Mouse (Mus musculus): Measurements from ENCODE around the gene Rln3.

Gene Rln3

DNA sequence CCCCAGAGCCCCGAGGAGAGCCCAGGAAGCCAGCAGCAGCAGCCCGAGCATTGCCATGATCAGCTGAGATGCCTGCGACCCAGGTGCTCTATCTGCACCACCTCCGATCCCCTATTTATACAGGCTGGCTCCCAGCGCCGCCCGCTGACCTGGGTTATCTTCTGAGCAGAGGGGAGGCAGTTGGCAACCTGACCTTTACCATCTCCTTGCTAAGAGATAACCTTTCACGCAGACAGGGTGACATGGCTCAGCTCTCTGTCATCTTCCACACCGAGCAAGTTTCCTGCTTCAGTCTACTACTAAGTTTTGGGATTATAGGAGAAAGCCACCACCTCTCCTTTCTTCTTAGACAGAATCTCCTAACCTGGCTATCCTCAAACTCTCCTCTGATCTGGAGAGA is at the start of gene Rln3:
TSS of gene Rln3 (minus strand) at position 101 of the 400 bp plus-strand sequence.
- no peak for DNase-seq (ENCODE audit: low spot score)

DNA sequence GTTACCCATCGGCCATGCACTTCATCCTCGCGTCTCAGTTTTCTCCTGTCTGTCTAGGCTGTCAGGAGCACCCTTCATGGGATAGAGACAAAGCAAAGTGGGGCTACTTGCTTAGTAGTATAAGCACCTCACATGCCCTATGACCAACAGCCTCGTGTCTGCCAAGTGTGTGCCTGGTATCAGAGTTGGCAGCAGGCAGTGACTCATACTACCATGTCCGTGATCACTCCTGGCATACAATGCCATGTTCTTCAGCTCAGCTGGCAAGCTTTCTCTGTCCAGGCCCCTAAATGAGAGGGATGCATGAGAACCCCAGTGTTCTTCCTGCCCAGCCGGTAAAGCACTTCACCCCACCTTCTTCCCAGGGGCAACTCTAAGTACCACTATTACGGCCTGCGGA is 45.8 kb upstream of the Rln3 start:
- no peak for DNase-seq (ENCODE audit: low spot score)

DNA sequence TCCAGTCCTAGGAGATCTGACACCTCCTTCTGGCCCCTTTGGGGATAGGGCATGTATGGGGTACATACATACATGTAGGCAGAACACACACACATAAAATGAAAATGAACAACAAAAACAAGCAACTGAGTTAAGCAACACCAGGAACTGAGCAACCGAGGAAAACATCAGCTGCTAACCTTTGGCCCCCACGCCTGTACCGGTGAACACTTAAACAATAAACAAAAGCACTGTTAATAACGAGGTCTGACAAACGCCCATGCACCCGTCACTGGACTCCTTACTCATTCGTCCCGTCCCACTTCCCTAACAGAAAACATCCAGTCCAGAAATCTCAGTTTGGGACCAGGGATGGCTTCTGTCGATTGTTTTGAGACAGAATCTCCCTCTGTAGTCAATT is 44.5 kb upstream of the Rln3 start:
- no peak for DNase-seq (ENCODE audit: low spot score)

DNA sequence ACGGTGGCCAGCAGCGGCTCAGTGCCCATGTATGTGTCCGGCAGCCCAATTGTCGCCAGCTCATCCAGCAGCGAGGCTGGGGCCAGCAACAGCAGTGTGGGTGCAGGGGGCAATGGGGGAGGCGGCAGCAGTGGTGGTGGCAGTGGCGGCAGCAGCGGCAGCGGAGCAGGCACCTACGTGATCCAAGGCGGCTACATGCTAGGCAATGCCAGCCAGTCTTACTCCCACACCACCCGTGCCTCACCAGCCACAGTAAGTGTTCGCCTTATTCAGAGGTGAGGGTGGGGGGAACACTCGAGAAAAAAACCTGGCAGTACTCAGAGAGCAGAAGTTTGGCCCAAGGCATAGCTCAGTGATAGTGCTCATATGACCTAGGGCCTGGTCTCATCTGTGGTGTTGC is 43.0 kb upstream of the Rln3 start:
- no peak for DNase-seq (ENCODE audit: low spot score)

DNA sequence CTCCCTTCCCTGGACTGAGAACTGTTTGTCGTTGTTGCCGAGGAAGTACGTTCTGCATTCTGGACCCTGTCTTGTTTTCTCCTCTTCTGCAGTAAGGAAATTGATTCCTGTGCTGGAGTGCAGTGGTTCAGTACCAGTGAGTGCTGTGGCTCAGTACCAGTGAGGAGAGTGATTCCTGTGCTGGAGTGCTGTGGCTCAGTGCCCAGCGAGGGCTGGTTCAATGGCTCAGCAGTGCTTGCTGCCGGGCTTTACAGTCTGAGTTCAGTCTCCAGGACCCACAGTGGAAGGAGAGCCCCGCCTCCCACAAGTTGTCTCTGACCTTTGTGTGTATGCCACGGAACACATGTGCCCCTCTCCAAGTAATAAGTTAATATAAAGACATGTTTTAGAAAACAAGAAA is 42.4 kb upstream of the Rln3 start:
- no peak for DNase-seq (ENCODE audit: low spot score)

DNA sequence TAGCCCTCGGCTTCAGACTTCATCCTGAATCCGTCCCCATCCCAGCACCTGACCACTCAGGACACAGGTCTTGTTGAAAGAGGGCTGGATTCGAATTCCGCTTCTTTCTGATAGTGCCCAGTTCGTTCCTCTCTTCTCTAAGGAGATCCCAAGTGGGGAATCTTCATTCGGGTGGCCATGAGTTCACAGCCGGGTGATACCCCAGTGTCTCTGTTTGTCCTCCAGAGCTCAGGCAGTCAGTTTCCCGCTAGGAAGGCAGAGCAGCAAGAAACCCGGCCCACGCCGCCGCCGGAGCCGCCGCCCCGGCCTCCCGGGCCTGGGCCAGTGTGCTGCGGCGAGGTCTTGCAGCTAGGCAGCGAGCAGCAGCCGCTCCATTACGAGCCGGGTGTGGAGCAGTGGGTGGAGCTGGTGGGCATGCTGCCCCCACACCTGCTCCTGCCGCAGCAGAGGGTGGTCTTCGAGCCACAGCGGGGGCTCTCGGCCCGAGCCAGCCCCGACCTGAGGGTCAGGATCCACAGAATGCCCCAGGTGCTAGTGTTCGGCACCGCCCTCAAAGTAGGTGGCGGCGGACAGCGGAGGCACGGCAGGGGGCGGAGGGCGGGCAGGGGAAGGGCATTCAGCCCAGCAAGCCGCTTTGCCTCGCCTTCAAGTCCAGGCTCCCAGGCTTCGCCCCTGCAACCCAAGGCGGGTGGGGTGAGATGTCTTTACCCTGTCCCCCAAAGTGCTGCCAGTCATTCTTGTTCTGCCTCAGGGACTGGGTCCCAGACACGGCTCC is 39.7 kb upstream of the Rln3 start:
- DNase-seq (ENCODE audit: low spot score) = no peak

DNA sequence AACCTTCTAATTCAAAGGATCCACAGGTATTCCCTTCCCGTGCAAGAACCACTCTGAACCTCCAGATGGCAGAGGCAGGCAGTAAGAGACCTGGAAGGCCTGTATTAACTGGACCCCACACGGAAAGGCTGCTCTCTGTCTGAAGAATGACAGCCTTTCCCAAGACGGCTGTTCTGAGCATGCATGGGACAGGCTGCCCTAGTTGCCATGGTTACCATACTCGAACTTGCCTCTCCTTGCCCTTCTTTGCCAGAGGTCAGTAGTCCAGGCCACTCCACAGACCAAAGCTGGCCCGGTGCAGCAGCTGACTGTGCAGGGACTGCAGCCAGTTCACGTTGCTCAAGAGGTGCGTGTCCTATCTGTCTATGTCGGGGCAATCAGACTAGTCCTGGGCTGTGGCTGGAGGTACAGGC is 39.0 kb upstream of the Rln3 start:
- peak; percentile 91 for DNase-seq (ENCODE audit: low spot score)

DNA sequence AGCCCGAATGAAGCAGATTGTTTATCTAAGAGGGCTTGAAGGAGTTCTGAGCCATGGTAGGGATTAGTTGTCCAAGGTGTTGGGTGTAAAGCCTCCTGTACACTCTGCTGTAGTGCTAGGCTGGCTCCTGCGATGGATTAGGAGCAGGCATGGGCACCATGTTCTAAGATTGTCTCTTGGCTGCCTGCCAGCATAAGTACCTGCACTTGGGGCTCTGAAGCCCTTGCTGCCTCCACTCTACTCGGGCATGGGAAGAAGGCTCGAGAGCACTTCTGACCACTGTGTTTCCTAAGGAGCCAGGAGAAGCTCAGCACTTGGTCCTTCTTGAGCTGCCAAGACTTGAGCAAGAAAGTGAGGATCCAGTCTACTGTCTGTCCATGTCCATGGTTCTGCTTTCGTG is 34.4 kb upstream of the Rln3 start:
- no peak for DNase-seq (ENCODE audit: low spot score)

DNA sequence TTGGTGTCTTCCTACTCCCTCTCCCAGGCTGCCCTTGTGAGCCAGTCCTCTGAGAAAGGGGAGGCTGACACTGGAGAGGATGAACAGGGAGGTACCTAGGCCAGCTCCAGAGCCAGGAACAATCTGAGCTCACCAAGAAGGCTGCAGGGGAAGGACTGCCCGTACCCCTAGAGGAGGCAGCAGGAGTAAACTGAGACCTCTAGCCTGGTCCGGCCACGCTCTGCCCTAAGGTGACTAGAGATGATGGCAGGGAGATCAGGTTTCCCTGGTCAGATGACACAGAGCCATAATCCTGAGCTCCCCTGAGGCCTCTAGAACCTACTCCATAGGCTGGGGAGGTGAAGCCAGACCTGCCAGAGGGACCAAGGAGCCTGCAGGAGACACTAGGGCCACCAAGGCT is 32.0 kb upstream of the Rln3 start:
- no peak for DNase-seq (ENCODE audit: low spot score)

DNA sequence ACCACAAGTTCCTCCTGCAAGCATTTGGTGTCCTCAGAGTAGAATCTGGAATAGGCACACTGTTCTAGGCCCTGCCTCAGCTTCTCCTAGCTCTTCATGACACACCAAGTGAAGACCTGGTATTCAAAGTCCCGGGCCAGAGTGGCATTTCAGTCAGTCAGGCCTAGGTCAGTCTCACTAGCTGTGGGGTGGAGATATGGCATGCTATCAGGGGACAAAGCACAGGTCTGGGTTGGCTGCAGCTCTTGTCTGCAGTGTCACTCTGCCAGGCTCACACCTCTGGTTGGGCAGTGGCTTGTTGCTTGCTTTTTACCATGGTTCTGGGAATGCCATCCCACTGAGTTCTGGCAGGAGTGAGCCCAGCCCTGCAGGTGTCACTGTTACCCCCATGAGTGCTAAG is 31.6 kb upstream of the Rln3 start:
- no peak for DNase-seq (ENCODE audit: low spot score)

DNA sequence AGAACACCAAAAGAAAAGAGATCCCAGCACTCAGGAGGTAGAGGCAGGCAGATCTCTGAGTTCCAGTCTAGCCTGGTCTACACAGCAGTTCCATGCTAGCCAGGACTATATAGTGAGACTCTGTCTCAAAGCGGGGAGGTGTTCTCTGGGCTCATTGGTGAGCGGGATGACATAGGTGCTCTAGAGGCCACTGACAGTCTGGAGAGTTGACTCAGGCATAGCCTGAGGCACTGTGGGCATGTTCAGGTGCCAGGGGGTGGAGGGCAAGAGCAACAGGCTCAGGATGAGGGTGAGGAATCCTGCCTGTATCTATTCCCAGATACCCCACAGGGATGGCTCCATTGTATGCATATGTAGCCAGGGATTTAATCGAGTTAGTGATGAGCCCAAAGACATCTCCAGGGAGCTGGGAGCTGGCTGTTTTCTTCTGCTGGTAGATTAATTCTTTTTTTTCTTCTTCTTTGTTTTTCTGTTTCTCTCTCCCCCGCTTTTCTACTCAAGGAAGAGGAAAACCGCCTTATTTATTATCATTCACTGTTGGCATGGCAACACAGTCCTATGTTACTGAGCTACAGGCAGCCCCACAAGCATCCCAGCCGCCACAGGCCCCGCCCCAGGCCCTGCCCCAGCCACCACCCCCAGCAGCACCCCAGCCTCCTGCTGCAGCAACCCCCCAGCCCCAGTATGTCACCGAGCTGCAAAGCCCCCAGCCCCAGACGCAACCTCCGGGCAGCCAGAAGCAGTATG is 28.6 kb upstream of the Rln3 start:
- DNase-seq (ENCODE audit: low spot score) = no peak

DNA sequence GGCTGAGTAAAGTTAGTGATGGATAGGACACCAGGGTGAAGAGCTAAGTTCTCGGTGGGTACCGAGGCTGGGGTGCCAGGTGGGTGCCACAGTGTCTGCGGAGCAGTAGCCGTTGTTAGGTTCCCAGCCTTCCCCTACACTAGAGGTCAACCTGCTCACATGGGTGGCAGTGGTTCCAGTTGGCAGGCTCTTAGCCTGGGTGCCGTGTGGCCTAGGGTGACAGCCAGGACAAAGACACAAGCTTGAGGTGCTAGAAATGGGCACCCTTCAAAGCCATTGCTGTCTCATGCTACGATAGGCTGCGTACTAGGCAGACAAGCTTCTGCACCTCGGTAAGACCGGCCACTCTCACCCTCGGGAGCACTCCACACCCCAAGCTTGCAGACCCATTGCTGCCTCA is 27.5 kb upstream of the Rln3 start:
- DNase-seq (ENCODE audit: low spot score) = no peak

DNA sequence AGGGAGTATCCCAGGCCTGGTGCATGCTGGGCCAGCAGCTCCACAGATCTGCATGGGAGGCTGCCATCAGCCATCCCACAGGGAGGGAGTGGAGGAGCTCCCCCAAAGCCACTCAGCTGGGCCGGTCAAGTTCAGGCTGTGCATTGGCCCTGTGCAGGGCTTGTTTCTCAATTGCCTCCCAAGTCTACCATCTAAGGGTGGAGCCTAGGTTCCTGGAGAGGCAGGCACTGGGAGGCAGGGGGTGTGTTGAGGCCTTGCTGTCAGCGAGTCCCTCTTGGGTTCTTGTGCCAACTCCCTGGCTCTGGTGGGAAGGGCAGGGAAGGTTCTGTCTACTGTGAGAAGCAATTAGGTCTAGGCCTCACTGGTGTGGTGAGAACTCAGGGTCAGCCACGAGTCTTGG is 27.1 kb upstream of the Rln3 start:
- DNase-seq (ENCODE audit: low spot score) = no peak

DNA sequence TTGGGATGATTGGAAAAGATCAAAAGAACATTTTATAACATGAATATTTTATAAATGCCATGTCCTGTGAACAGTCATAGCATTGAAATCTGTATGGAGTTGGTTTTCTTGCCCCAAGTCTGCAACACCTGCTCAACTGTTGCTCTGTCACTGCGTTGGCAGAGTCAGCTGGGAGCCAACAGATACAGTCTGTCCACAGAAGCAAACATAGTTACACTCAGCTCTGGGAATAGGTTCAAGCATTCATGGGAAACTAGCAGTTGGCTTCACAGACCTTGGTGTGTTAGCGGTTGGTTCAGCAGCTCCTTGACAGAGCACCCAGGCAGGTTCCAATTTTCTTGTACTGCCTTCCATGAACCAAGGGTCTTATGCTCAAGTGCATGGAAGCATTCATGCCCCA is 25.9 kb upstream of the Rln3 start:
- no peak for DNase-seq (ENCODE audit: low spot score)

DNA sequence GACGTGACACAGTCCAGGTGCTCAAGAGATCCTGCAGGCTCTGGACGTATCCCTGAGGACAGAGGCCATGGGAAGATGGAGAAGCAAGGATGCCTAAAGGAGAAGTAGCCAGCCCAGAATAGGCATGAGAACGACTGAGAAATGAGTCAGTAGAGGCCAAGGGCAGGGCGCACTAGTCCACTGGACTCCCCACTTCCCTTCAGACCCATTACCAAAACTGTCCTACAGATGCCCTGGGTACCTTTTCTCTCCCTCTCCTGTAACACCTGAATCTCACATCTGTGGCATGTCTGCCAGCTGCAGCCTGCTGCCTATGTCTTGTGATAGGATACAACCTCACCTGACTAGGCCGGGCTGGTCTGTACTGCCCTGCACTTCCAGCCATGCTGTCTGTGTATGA is 25.4 kb upstream of the Rln3 start:
- DNase-seq (ENCODE audit: low spot score) = no peak

DNA sequence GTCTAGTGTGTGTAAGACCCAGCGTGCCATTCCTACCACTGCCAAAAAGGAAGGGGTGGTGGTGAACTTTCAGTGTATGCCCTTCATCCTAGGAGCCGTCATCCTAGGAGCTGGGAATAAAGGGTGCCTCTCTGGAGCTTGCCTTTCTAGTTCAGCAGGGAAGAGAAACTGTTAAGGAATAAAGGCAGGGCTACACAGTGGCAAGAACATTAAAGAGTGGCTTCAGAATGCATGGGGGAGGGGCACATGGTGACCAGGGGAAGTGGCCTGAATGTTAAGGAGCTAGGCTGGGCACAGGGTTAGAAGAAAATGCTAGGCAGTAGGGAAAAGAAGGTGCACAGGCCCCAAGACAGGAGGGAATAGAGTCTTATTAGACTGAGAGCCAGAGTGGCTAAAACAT is 24.9 kb upstream of the Rln3 start:
- DNase-seq (ENCODE audit: low spot score) = no peak

DNA sequence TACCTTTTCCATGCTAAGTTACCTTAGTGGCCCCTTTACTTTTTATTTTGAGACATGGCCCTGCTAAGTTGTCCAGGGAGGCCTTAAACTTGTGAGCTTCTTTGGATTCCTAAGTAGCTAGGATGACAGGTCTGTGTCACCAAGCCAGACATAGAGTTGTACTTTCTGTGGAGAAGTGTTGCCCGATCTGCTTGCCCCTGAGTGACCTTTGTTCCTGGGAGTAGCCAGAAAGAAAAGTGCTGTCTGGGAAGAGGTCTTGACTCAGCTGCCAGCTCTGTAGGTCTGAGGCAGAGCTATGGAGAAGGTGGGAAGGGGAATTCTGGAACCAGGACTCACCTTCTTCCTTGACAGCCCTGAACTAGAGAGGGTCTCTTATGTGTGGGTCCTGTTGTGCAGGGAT is 24.4 kb upstream of the Rln3 start:
- no peak for DNase-seq (ENCODE audit: low spot score)

DNA sequence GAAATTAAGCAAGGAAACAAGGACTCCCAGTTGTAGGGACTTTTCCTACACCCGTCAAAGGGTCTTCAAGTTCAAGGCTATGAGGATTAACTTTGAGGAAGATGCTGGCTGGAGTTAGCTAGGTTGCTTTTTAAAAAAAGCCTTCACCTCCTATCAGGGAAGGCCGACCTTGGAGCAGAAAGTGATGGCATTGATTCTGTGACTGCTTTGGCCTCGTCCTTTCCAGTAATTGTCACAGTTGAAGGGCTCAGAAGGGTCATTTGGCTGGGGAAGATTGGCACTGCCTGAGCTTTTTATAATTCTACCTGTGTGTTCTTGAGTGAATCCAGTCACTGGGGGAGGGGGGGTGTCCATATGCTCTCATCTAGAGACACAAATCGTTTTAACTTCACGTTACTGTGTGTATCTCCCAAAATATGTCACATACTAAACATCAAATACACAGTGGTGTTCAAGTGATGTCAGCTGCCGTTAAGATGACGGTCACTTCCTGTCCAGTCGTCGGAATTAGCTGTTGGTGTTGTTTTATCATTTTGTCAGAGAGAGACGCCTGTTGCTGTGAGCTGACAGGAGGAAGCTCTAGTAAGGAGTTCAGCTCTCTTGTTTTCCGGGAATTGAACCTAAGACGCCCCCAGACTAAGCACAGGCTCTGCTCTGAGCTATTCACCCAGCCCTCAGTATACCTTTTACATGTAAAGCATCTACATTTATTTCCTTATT is 23.7 kb upstream of the Rln3 start:
- no peak for DNase-seq (ENCODE audit: low spot score)

DNA sequence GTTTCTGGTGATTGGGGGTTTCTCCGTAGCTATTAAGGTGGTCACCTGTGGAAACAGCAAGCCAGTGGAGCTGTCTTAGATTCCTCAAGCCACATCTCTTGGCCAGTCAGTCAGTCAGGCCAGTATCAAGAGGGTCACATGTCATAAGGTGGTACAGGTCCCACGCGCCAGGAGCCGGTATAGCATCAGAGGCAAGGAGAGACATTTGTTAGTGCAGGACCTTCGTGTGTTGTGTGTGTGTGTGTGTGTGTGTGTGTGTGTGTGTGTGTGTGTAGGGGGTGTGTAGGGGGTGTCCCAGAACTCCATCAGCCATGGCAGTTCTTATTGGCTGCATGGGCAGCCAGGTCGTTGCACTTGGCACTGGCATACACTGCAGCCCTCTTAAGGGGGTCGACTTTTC is 23.1 kb upstream of the Rln3 start:
- no peak for DNase-seq (ENCODE audit: low spot score)

DNA sequence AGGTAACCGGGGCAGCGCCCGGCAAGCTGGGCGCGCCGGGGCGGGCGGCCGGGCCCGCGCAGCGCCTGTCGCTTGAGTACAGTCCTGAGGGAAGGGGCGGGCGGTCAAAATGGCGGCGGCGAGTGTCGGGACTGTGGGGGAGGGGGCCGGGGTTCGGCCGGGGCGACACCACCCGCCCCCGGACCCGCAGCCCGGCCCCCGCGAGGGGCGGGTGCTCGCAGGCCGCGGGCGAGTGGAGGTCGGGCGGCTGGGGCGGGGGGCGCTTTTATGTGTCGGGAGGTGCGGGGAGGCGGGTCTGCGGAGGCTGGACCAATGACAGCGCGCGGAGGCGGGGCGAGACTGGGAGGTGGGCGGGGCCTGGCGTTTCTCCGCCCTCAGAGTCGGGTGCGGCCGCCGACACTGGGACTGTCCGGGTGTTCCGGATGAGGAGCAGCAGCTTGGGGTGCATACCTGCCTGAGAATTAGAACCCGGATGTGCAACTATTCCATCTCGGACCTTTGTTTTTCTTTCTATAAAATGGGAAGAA is 22.3 kb upstream of the Rln3 start:
- peak; percentile 90 for DNase-seq (ENCODE audit: low spot score)

DNA sequence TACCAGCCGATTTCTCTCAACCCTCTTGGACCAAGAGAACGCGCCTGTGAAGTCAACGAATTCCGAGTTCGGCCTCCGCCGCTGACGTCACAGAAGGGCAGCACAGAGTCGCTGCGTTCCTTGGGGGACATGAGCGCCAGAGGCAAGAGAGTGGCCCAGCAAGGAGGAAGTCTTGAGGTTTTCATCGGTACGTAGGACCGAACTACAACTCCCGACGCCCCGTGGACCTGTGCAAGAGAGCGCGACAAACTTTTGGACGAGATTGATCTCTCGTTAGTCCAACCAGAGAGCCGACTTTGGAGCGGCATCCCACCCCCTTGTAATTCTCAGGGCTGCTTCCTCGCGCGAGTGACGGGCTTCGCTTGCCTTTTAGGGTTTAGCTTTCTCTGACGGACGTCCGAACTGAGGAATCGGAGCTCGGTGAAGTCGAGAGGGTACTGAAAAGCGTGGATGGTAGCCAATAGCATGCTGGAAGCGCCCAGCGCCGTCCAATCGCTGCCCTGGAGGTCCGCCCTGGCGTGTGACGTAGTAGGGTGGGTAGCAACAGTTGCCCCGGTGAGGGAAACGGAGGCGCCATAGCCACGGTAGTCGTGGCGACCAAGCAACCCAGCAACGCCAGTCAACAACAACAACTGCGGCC is 21.6 kb upstream of the Rln3 start, which contains the start of gene Rfx1:
TSS of gene Rfx1 (plus strand) at position 544 of the 640 bp plus-strand sequence.
- DNase-seq (ENCODE audit: low spot score) = peak; percentile 100

DNA sequence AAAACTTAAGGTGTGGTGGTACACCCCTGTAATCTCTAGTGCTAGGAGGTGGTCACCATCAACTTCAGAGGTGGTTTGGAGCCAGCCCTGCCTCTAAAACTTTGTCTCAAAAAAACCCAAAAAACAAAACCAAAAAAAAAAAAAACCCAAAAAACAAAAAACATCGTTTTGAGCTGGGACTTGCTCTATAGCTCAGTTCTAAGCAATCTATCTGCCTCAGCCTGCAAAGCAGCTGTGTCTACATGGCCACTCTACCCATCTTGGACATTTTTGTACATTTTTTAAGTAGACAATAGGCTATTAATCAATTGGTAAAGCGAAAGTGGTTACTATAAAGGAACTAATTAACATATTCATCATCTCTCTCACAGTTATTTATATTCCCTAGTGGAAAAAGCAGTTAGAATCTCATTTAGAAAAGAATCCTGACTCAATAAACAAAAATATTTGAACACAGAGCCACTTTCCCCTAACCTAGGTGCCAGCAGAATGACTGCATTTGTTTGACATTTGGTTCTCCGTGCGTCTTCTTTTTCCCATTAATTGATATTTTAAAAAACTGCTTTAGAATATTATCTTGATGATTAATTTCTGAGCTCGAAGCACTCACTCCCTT is 20.8 kb upstream of the Rln3 start:
- DNase-seq (ENCODE audit: low spot score) = no peak
